Mouse (Mus musculus): ENCODE results near the gene Fam76a. TPM values are rescaled to one million over a fixed set of nuclear protein-coding genes. Genes with fewer than 3 reads are reported as not detected.

Gene Fam76a
- total RNA-seq, 1 experiment: 14.9 TPM

DNA sequence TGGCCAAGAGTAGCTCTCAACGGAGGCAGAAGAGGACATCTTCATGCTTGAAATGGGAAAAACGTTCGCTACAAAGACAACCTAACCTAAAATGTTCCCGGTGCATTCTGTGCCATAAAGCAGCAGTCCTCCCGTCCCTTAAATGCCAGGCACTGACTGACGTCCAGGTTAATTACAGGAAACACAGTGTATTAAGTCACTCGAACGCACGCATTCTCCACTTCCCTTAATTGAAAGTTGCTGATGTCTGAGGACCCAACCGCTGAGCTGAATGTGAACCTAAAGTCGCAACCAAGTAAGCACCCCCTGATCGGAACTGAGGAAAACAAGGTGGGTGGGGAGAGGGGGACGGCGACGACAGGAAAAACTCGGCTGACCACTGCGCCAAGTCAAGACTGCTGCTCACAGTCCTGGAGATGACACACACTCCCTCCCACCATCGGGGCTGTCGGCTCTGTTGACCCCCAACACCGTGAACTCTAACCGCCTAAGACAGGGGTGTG is 38.7 kb downstream of the Fam76a start:
- Histone ChIP-seq H3K9ac (ENCODE audit: insufficient read depth, low read depth, low read length, poor library complexity, severe bottlenecking) (peak overlapping the region; percentile 88), H3K36me3 (ENCODE audit: control insufficient read depth, insufficient read depth, low read length, poor library complexity, severe bottlenecking) (peaks cover 2% of the 10 kb centered on the region; the same call in 1 of the 2 replicates), H3K27ac (ENCODE audit: insufficient read depth, low read depth, low read length, poor library complexity, severe bottlenecking) (no peak overlapping the region), H3K4me1 (ENCODE audit: control insufficient read depth in 2 of 2, insufficient read depth in 2 of 2, low read length in 2 of 2, poor library complexity in 1 of 2) (no peaks in the 10 kb centered on the region; a peak in 1 of 4 replicates), H3K4me3 (ENCODE audit: insufficient read depth in 1 of 2, low read depth in 1 of 2, low read length in 2 of 2, poor library complexity in 1 of 2, severe bottlenecking in 1 of 2) (peak overlapping the region; percentile 83 to 91), H3K9me3 (ENCODE audit: control insufficient read depth, insufficient read depth, low read depth, low read length) (no peaks in the 10 kb centered on the region)
- in situ Hi-C loops (cut with MboI; ENCODE audit: low sequenced_read_pairs in 2 of 2, unreplicated experiment in 2 of 2): no loop called here
- no peak for DNase-seq (ENCODE audit: low read depth, low spot score)
- TF ChIP-seq CHD2 (IDR thresholded peaks at IDR 0.05; ENCODE audit: low read depth, low read length) (no peak), HCFC1 (IDR thresholded peaks at IDR 0.05; ENCODE audit: borderline replicate concordance, insufficient read depth, low read length) (no peak), MAFK (IDR thresholded peaks at IDR 0.05; ENCODE audit: insufficient read depth, low read depth, low read length) (no peak), ZC3H11A (IDR thresholded peaks at IDR 0.05; ENCODE audit: borderline replicate concordance, low read depth, low read length) (no peak), ZNF384 (IDR thresholded peaks at IDR 0.05; ENCODE audit: low read depth, low read length) (no peak)

- H3K4me3 ChIP-seq (ENCODE audit: insufficient read depth in 1 of 2, low read depth in 1 of 2, low read length in 2 of 2, poor library complexity in 1 of 2, severe bottlenecking in 1 of 2): no peak overlapping the region
- in situ Hi-C loops (cut with MboI; ENCODE audit: low sequenced_read_pairs in 2 of 2, unreplicated experiment in 2 of 2): no loop called here
- H3K36me3 ChIP-seq (ENCODE audit: control insufficient read depth, insufficient read depth, low read length, poor library complexity, severe bottlenecking): no peaks in the 10 kb centered on the region
- no peak for DNase-seq (ENCODE audit: low read depth, low spot score)
- no peaks in the 10 kb centered on the region for H3K9me3 ChIP-seq (ENCODE audit: control insufficient read depth, insufficient read depth, low read depth, low read length)
- H3K9ac ChIP-seq (ENCODE audit: insufficient read depth, low read depth, low read length, poor library complexity, severe bottlenecking): no peak overlapping the region
- no peak for TF ChIP-seq ZNF384 (IDR thresholded peaks at IDR 0.05; ENCODE audit: low read depth, low read length)
- no peak for TF ChIP-seq ZC3H11A (IDR thresholded peaks at IDR 0.05; ENCODE audit: borderline replicate concordance, low read depth, low read length)
- TF ChIP-seq MAFK (IDR thresholded peaks at IDR 0.05; ENCODE audit: insufficient read depth, low read depth, low read length): no peak
- no peak for TF ChIP-seq HCFC1 (IDR thresholded peaks at IDR 0.05; ENCODE audit: borderline replicate concordance, insufficient read depth, low read length)
- no peak for TF ChIP-seq CHD2 (IDR thresholded peaks at IDR 0.05; ENCODE audit: low read depth, low read length)
- H3K4me1 ChIP-seq (ENCODE audit: control insufficient read depth in 2 of 2, insufficient read depth in 2 of 2, low read length in 2 of 2, poor library complexity in 1 of 2): peaks cover 0 to 2% of the 10 kb centered on the region in 2 experiments; a peak in 1 of 4 replicates
- no peak overlapping the region for H3K27ac ChIP-seq (ENCODE audit: insufficient read depth, low read depth, low read length, poor library complexity, severe bottlenecking)
These were observed 47.8 kb downstream of the Fam76a start for GRCm38 (mm10) chr4:132874363-132875097.

GRCm38 (mm10) chr4:132873481-132874362 is 48.6 kb downstream of the Fam76a start:
- TF ChIP-seq MAFK (IDR thresholded peaks at IDR 0.05; ENCODE audit: insufficient read depth, low read depth, low read length) (no peak), ZNF384 (IDR thresholded peaks at IDR 0.05; ENCODE audit: low read depth, low read length) (no peak), CHD2 (IDR thresholded peaks at IDR 0.05; ENCODE audit: low read depth, low read length) (no peak), ZC3H11A (IDR thresholded peaks at IDR 0.05; ENCODE audit: borderline replicate concordance, low read depth, low read length) (no peak), HCFC1 (IDR thresholded peaks at IDR 0.05; ENCODE audit: borderline replicate concordance, insufficient read depth, low read length) (no peak)
- no peaks in the 10 kb centered on the region for H3K9me3 ChIP-seq (ENCODE audit: control insufficient read depth, insufficient read depth, low read depth, low read length)
- no peak overlapping the region for H3K4me3 ChIP-seq (ENCODE audit: insufficient read depth in 1 of 2, low read depth in 1 of 2, low read length in 2 of 2, poor library complexity in 1 of 2, severe bottlenecking in 1 of 2)
- peaks cover 0 to 2% of the 10 kb centered on the region in 2 experiments; a peak in 1 of 4 replicates for H3K4me1 ChIP-seq (ENCODE audit: control insufficient read depth in 2 of 2, insufficient read depth in 2 of 2, low read length in 2 of 2, poor library complexity in 1 of 2)
- in situ Hi-C loops (cut with MboI; ENCODE audit: low sequenced_read_pairs in 2 of 2, unreplicated experiment in 2 of 2): no loop called here
- H3K9ac ChIP-seq (ENCODE audit: insufficient read depth, low read depth, low read length, poor library complexity, severe bottlenecking): no peak overlapping the region
- 0 out of 2 replicates have a peak, but pooled peaks cover under 1% of the 10 kb centered on the region for H3K36me3 ChIP-seq (ENCODE audit: control insufficient read depth, insufficient read depth, low read length, poor library complexity, severe bottlenecking)
- H3K27ac ChIP-seq (ENCODE audit: insufficient read depth, low read depth, low read length, poor library complexity, severe bottlenecking): no peak overlapping the region
- DNase-seq (ENCODE audit: low read depth, low spot score): no peak

DNA sequence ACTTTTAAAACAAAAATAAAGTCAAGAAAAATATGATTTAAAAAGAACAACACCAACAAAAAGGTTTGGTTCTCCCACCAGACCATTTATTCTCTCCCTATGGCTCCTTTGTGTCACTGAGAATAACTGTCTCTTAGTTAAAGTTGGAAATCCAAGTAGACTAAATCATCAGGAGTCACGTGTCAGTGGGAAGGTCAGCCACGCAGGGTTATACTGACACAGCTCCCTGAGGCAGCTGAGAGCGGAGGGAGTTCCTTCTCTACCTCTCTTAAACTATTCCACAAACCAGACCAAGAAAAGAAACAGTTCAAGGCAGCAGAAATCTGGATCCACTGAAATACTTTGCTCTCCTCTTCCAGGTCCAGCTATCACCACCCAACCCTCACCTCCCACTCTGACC is 51.2 kb downstream of the Fam76a start:
- Histone ChIP-seq H3K9ac (ENCODE audit: insufficient read depth, low read depth, low read length, poor library complexity, severe bottlenecking) (no peak overlapping the region), H3K4me3 (ENCODE audit: insufficient read depth in 1 of 2, low read depth in 1 of 2, low read length in 2 of 2, poor library complexity in 1 of 2, severe bottlenecking in 1 of 2) (no peak overlapping the region), H3K36me3 (ENCODE audit: control insufficient read depth, insufficient read depth, low read length, poor library complexity, severe bottlenecking) (peaks cover 9% of the 10 kb centered on the region), H3K9me3 (ENCODE audit: control insufficient read depth, insufficient read depth, low read depth, low read length) (no peaks in the 10 kb centered on the region), H3K27ac (ENCODE audit: insufficient read depth, low read depth, low read length, poor library complexity, severe bottlenecking) (no peak overlapping the region), H3K4me1 (ENCODE audit: control insufficient read depth in 2 of 2, insufficient read depth in 2 of 2, low read length in 2 of 2, poor library complexity in 1 of 2) (peaks cover 0 to 2% of the 10 kb centered on the region in 2 experiments; a peak in 1 of 4 replicates)
- DNase-seq (ENCODE audit: low read depth, low spot score): no peak
- no peak for TF ChIP-seq ZC3H11A (IDR thresholded peaks at IDR 0.05; ENCODE audit: borderline replicate concordance, low read depth, low read length)
- TF ChIP-seq MAFK (IDR thresholded peaks at IDR 0.05; ENCODE audit: insufficient read depth, low read depth, low read length): no peak
- TF ChIP-seq CHD2 (IDR thresholded peaks at IDR 0.05; ENCODE audit: low read depth, low read length): no peak
- no peak for TF ChIP-seq ZNF384 (IDR thresholded peaks at IDR 0.05; ENCODE audit: low read depth, low read length)
- TF ChIP-seq HCFC1 (IDR thresholded peaks at IDR 0.05; ENCODE audit: borderline replicate concordance, insufficient read depth, low read length): no peak
- in situ Hi-C loops (cut with MboI; ENCODE audit: low sequenced_read_pairs in 2 of 2, unreplicated experiment in 2 of 2): no loop called here
